Mouse (Mus musculus): Measurements from ENCODE around the gene Pdia2.
"Not testable (repeated sequence)": the region's sequence is repeated elsewhere in the genome, so short reads cannot be mapped to it uniquely, and the experiment has no call there.

The Pdia2 gene

GRCm38 (mm10) chr17:26200831-26201705, 2.2 kb upstream of the Pdia2 start:
- no peak for DNase-seq (ENCODE audit: low spot score in 2 of 2)

GRCm38 (mm10) chr17:26192481-26193190, 6.3 kb downstream of the Pdia2 start:
- no peak for DNase-seq (ENCODE audit: low spot score in 2 of 2)

- not testable (repeated sequence) for DNase-seq (ENCODE audit: low spot score in 2 of 2)
Measured at GRCm38 (mm10) chr17:26191486-26191885, 7.4 kb downstream of the Pdia2 start.

GRCm38 (mm10) chr17:26188091-26188805, 10.6 kb downstream of the Pdia2 start:
- DNase-seq (ENCODE audit: low spot score in 2 of 2) = no peak

- no peak for DNase-seq (ENCODE audit: low spot score in 2 of 2)
Measured at GRCm38 (mm10) chr17:26187592-26187991, 11.3 kb downstream of the Pdia2 start.

GRCm38 (mm10) chr17:26181179-26181578, 17.7 kb downstream of the Pdia2 start:
- no peak for DNase-seq (ENCODE audit: low spot score in 2 of 2)

DNA sequence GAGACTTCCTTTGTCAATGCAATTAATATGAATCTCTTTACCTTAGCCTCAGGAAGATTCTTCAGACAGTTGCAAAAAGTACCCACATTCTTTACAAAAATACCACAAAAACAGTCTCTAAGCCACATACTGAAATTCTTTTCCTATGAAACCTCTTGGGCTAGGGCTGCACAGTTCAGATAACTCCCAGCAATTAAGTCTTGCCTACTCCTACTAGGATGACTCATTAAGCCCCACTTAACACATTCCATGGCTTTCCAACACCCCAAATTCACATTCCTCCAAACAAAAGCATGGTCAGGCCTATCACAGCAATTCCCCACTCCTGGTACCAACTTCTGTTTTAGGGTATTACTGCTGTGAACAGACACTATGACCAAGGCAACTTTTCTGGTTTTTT, 20.3 kb downstream of the Pdia2 start:
- no peak for DNase-seq (ENCODE audit: low spot score in 2 of 2)

GRCm38 (mm10) chr17:26175248-26175647, 23.6 kb downstream of the Pdia2 start:
- not testable (repeated sequence) for DNase-seq (ENCODE audit: low spot score in 2 of 2)

GRCm38 (mm10) chr17:26168039-26168438, 30.8 kb downstream of the Pdia2 start:
- DNase-seq (ENCODE audit: low spot score in 2 of 2) = peak; percentile 54 to 70

- no peak for DNase-seq (ENCODE audit: low spot score in 2 of 2)
Measured at GRCm38 (mm10) chr17:26162736-26163135, 36.2 kb downstream of the Pdia2 start.

DNA sequence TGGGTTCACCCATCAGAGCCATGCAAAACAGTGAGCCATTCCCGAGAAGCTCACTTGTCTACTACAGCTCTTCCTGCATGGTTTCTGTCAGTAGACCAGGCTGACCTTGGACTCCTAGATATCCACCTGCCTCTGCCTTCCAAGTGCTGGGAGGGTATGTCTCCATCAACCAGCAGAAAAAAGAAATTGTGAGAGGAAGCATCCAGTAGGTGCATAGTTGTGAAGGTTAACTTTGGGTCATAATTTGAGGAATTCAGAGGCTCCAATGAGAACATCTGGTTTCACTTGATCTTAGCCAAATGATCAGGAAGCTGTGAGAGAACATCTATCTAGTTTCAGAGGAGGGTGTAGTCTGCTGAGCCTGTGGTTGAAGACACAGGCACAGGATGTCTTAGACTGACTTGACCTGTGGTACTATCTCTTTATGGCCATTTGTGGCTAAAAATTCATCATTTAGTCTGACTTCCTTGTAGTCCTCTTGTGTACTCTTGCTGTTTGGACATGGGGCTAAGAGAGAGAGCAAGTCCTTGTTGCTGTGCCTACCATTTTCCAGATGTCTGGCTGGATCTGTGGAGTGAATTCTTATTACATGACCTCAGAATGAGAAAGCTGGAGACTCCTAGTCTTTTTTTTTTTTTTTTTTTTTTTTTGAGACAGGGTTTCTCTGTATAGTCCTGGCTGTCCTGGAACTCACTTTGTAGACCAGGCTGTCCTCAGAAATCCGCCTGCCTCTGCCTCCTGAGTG, 46.8 kb downstream of the Pdia2 start:
- DNase-seq (ENCODE audit: low spot score in 2 of 2) = no peak

- DNase-seq (ENCODE audit: low spot score in 2 of 2) = no peak
Measured at GRCm38 (mm10) chr17:26149056-26149455, 49.8 kb downstream of the Pdia2 start.
